Mouse (Mus musculus) megakaryocyte, embryonic 14.5 days (primary cell): ENCODE data around the gene Pycr2. TPM values are rescaled to one million over a fixed set of nuclear protein-coding genes. Genes with fewer than 3 reads are reported as not detected.
A peak's percentile ranks its signal among the peaks of the same experiment; 100 is the strongest.
"Not testable (repeated sequence)": the region's sequence is repeated elsewhere in the genome, so short reads cannot be mapped to it uniquely, and the experiment has no call there.

Experiments
- H3K27me3 ChIP-seq: replicated peaks from 2 replicates; pipeline ENCODE3; 2012; ENCODE audit warnings: inconsistent platforms
- H3K36me3 ChIP-seq: replicated peaks from 2 replicates; pipeline ENCODE3; 2012; ENCODE audit warnings: low read length, inconsistent platforms, mixed read lengths
- H3K4me1 ChIP-seq: 2 replicates; pipeline ENCODE4 v1.6.1; 2012; ENCODE audit warnings: inconsistent platforms
- H3K4me3 ChIP-seq: replicated peaks from 2 replicates; pipeline ENCODE3; 2012; ENCODE audit warnings: moderate library complexity, mild to moderate bottlenecking, inconsistent platforms
- H3K9me3 ChIP-seq: 2 replicates; pipeline ENCODE4 v1.6.1; 2012; ENCODE audit warnings: inconsistent platforms
- FLI1 ChIP-seq: IDR thresholded peaks from 2 replicates; pipeline ENCODE4 v1.6.1; 2012; ENCODE audit warnings: low read length, inconsistent platforms, mixed read lengths
- GATA1 ChIP-seq: IDR thresholded peaks from 3 replicates; pipeline ENCODE4 v1.6.1; 2012; ENCODE audit warnings: mixed read lengths, low read length, inconsistent platforms, borderline replicate concordance
- polyA plus RNA-seq: library from polyadenylated mRNA; stranded (reverse); fragments of >175 nt; gene quantifications from 2 replicates; pipeline ENCODE4 v1.2.3, GENCODE M21; 2012; ENCODE audit warnings: low replicate concordance; ENCODE audit not compliant: insufficient read depth

The Pycr2 gene
- polyA plus RNA-seq, 1 experiment: 54.5 TPM

- H3K36me3 ChIP-seq: no peaks in the 10 kb centered on the region
- H3K9me3 ChIP-seq: peaks cover 13% of the 10 kb centered on the region
- H3K4me3 ChIP-seq: no peak overlapping the region
- H3K4me1 ChIP-seq: peaks cover 20% of the 10 kb centered on the region
- peaks cover 26% of the 10 kb centered on the region for H3K27me3 ChIP-seq
- TF ChIP-seq FLI1 (no peak), GATA1 (no peak)
These were observed 13.0 kb downstream of the Pycr2 start for GRCm38 (mm10) chr1:180917053-180917452.

GRCm38 (mm10) chr1:180919686-180920085 lies 15.6 kb downstream of the Pycr2 start:
- Histone ChIP-seq H3K36me3 (no peaks in the 10 kb centered on the region), H3K27me3 (peaks cover 33% of the 10 kb centered on the region), H3K9me3 (peaks cover 13% of the 10 kb centered on the region), H3K4me3 (no peak overlapping the region), H3K4me1 (peaks cover 24% of the 10 kb centered on the region)
- TF ChIP-seq FLI1 (no peak), GATA1 (no peak)

GRCm38 (mm10) chr1:180922273-180923048 lies 18.4 kb downstream of the Pycr2 start:
- peaks cover 24% of the 10 kb centered on the region for H3K4me1 ChIP-seq

GRCm38 (mm10) chr1:180924737-180925136 lies 20.6 kb downstream of the Pycr2 start:
- H3K4me3 ChIP-seq: no peak overlapping the region
- peaks cover 22% of the 10 kb centered on the region for H3K4me1 ChIP-seq
- peaks cover 54% of the 10 kb centered on the region for H3K27me3 ChIP-seq
- H3K9me3 ChIP-seq: no peaks in the 10 kb centered on the region
- TF ChIP-seq FLI1: no peak
- no peak for TF ChIP-seq GATA1
- H3K36me3 ChIP-seq: no peaks in the 10 kb centered on the region

More at GRCm38 (mm10) chr1:180922273-180923048, 18.4 kb downstream of the Pycr2 start:
- H3K36me3 ChIP-seq: no peaks in the 10 kb centered on the region
- H3K4me3 ChIP-seq: peak overlapping the region; percentile 56
- H3K27me3 ChIP-seq: peaks cover 47% of the 10 kb centered on the region
- H3K9me3 ChIP-seq: no peaks in the 10 kb centered on the region
- TF ChIP-seq FLI1 (no peak), GATA1 (no peak)

- TF ChIP-seq FLI1: no peak
- no peak for TF ChIP-seq GATA1
- no peaks in the 10 kb centered on the region for H3K36me3 ChIP-seq
- H3K9me3 ChIP-seq: no peaks in the 10 kb centered on the region
- H3K4me1 ChIP-seq: peaks cover 15% of the 10 kb centered on the region
- peaks cover 54% of the 10 kb centered on the region for H3K27me3 ChIP-seq
- no peak overlapping the region for H3K4me3 ChIP-seq
These were observed 22.2 kb downstream of the Pycr2 start for GRCm38 (mm10) chr1:180926286-180926685.

GRCm38 (mm10) chr1:180929599-180929998 lies 25.5 kb downstream of the Pycr2 start:
- Histone ChIP-seq H3K36me3 (no peaks in the 10 kb centered on the region), H3K4me1 (no peaks in the 10 kb centered on the region; the same call in 1 of the 2 replicates), H3K9me3 (no peaks in the 10 kb centered on the region), H3K4me3 (no peak overlapping the region), H3K27me3 (peaks cover 67% of the 10 kb centered on the region)
- no peak for TF ChIP-seq GATA1

- Histone ChIP-seq H3K9me3 (no peaks in the 10 kb centered on the region), H3K27me3 (peaks cover 71% of the 10 kb centered on the region), H3K4me3 (no peak overlapping the region), H3K36me3 (no peaks in the 10 kb centered on the region), H3K4me1 (peaks cover 5% of the 10 kb centered on the region; the same call in 1 of the 2 replicates)
- TF ChIP-seq FLI1: no peak
- TF ChIP-seq GATA1: no peak
These were observed 27.0 kb downstream of the Pycr2 start for GRCm38 (mm10) chr1:180931106-180931505.

- TF ChIP-seq FLI1 (no peak), GATA1 (no peak)
- peaks cover 5% of the 10 kb centered on the region; the same call in 1 of the 2 replicates for H3K4me1 ChIP-seq
- H3K4me3 ChIP-seq: no peak overlapping the region
- no peaks in the 10 kb centered on the region for H3K36me3 ChIP-seq
- peaks cover 61% of the 10 kb centered on the region for H3K27me3 ChIP-seq
- no peaks in the 10 kb centered on the region for H3K9me3 ChIP-seq
These were observed 29.6 kb downstream of the Pycr2 start for GRCm38 (mm10) chr1:180933659-180934058.

- TF ChIP-seq FLI1 (no peak), GATA1 (no peak)
These were observed 30.6 kb downstream of the Pycr2 start, which contains the start of gene Lefty1 for GRCm38 (mm10) chr1:180934467-180935419. TSS of gene Lefty1 (plus strand) at chr1:180935022.

GRCm38 (mm10) chr1:180936610-180937398 lies 32.7 kb downstream of the Pycr2 start:
- H3K36me3 ChIP-seq, H3K9me3 ChIP-seq, H3K4me3 ChIP-seq: not testable (repeated sequence)
- Histone ChIP-seq H3K27me3 (peaks cover 45% of the 10 kb centered on the region), H3K4me1 (peaks cover 17% of the 10 kb centered on the region)

More at GRCm38 (mm10) chr1:180934467-180935419, 30.6 kb downstream of the Pycr2 start, which contains the start of gene Lefty1:
- Histone ChIP-seq H3K4me1 (peaks cover 5% of the 10 kb centered on the region; the same call in 1 of the 2 replicates), H3K4me3 (no peak within 1 kb of the TSS), H3K36me3 (no peaks in the 10 kb centered on the region), H3K27me3 (peaks cover 57% of the 10 kb centered on the region), H3K9me3 (no peaks in the 10 kb centered on the region)

- H3K4me3 ChIP-seq, H3K36me3 ChIP-seq: not testable (repeated sequence)
- peaks cover 43% of the 10 kb centered on the region for H3K27me3 ChIP-seq
These were observed 33.5 kb downstream of the Pycr2 start for GRCm38 (mm10) chr1:180937631-180938030.

GRCm38 (mm10) chr1:180938781-180939180 lies 34.7 kb downstream of the Pycr2 start:
- not testable (repeated sequence) for H3K4me3 ChIP-seq, H3K9me3 ChIP-seq, H3K36me3 ChIP-seq
- Histone ChIP-seq H3K27me3 (peaks cover 32% of the 10 kb centered on the region), H3K4me1 (peaks cover 31% of the 10 kb centered on the region)

More at GRCm38 (mm10) chr1:180937631-180938030, 33.5 kb downstream of the Pycr2 start:
- peaks cover 20% of the 10 kb centered on the region for H3K4me1 ChIP-seq
- H3K9me3 ChIP-seq: not testable (repeated sequence)
